Mouse (Mus musculus) small intestine, adult 2 months (tissue): ENCODE data around the gene Homez. TPM values are rescaled to one million over a fixed set of nuclear protein-coding genes. Genes with fewer than 3 reads are reported as not detected.
A peak's percentile ranks its signal among the peaks of the same experiment; 100 is the strongest.

Experiments
- H3K27ac ChIP-seq: fragments of 200-500 bp; 2 replicates; pipeline ENCODE4 v1.5.1; 2012; ENCODE audit warnings: low read depth, low read length, control low read depth, inconsistent platforms; ENCODE audit not compliant: insufficient read depth
- H3K27me3 ChIP-seq: fragments of 200-500 bp; 2 replicates; pipeline ENCODE4 v1.6.1; 2012; ENCODE audit warnings: mild to moderate bottlenecking, moderate library complexity, low read length, inconsistent platforms; ENCODE audit not compliant: control insufficient read depth, insufficient read depth
- H3K36me3 ChIP-seq: fragments of 200-500 bp; 2 replicates; pipeline ENCODE4 v1.6.1; 2012; ENCODE audit warnings: mild to moderate bottlenecking, low read length, control low read depth, inconsistent platforms; ENCODE audit not compliant: control insufficient read depth, insufficient read depth
- H3K4me1 ChIP-seq: fragments of 200-500 bp; 2 replicates; pipeline ENCODE4 v1.6.1; 2012; ENCODE audit warnings: low read length, inconsistent platforms, mixed read lengths; ENCODE audit not compliant: control insufficient read depth, insufficient read depth, insufficient read length
- H3K4me3 ChIP-seq: fragments of 200-500 bp; 2 replicates; pipeline ENCODE4 v1.5.1; 2012; ENCODE audit warnings: low read depth, mild to moderate bottlenecking, control low read depth, inconsistent platforms, low read length, moderate library complexity
- CTCF ChIP-seq: fragments of 200-500 bp; IDR thresholded peaks from 2 replicates; pipeline ENCODE4 v1.5.1; 2012; ENCODE audit warnings: low read depth, mild to moderate bottlenecking, control low read depth, inconsistent platforms, low read length, moderate library complexity, mixed read lengths; ENCODE audit not compliant: insufficient replicate concordance, insufficient read length; ENCODE audit errors: extremely low read depth
- POLR2A ChIP-seq: fragments of 200-500 bp; IDR thresholded peaks from 2 replicates; pipeline ENCODE4 v1.6.1; 2012; ENCODE audit warnings: low read depth, mild to moderate bottlenecking, control low read depth, inconsistent platforms, low read length, moderate library complexity
- WGBS: fragments of 180-500 bp; shearing (Covaris S2); methylation state at CpG from one replicate; pipeline ENCODE4 v1.1.7; 2018; 5-methylcytosine and 5-hydroxymethylcytosine counted together
- polyA plus RNA-seq: library from polyadenylated mRNA; depleted of rRNA; stranded (reverse); fragments of >200 nt; gene quantifications from 2 replicates; pipeline ENCODE4 v1.2.3, GENCODE M21; 2012

Gene Homez
- polyA plus RNA-seq, 1 experiment: 2.0 TPM

DNA sequence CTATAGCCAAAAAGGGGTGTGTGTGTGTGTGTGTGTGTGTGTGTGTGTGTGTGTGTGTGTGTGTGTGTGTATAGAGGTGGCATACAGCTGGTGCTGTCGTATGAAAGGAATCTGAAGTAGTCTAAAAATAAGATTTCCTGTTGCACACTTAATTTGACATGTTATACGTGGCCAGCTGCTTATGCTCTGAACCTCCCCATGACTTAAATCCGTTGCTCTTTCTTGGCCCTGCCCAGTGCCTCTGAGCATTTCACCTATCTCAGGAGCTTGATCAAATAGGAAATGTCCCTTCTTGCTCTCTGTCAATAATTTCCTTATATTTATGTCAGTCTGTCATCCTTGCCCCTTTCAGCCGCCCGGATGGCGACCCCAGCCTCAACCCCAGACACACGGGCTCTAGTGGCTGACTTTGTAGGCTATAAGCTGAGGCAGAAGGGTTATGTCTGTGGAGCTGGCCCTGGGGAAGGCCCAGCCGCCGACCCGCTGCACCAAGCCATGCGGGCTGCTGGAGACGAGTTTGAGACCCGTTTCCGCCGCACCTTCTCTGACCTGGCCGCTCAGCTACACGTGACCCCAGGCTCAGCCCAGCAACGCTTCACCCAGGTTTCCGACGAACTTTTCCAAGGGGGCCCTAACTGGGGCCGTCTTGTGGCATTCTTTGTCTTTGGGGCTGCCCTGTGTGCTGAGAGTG, 13.4 kb upstream of the Homez start:
- Histone ChIP-seq H3K4me1 (peaks cover 11% of the 10 kb centered on the region), H3K4me3 (peak overlapping the region; percentile 83), H3K27me3 (no peaks in the 10 kb centered on the region), H3K36me3 (peaks cover 7% of the 10 kb centered on the region; the same call in 1 of the 2 replicates), H3K27ac (peak overlapping the region; percentile 70)
- 32% methylated on average over 21 of the region's 21 CpGs for WGBS
- no peak for TF ChIP-seq CTCF
- 0 out of 2 replicates have a peak, but pooled peaks have one; percentile 7 for TF ChIP-seq POLR2A

DNA sequence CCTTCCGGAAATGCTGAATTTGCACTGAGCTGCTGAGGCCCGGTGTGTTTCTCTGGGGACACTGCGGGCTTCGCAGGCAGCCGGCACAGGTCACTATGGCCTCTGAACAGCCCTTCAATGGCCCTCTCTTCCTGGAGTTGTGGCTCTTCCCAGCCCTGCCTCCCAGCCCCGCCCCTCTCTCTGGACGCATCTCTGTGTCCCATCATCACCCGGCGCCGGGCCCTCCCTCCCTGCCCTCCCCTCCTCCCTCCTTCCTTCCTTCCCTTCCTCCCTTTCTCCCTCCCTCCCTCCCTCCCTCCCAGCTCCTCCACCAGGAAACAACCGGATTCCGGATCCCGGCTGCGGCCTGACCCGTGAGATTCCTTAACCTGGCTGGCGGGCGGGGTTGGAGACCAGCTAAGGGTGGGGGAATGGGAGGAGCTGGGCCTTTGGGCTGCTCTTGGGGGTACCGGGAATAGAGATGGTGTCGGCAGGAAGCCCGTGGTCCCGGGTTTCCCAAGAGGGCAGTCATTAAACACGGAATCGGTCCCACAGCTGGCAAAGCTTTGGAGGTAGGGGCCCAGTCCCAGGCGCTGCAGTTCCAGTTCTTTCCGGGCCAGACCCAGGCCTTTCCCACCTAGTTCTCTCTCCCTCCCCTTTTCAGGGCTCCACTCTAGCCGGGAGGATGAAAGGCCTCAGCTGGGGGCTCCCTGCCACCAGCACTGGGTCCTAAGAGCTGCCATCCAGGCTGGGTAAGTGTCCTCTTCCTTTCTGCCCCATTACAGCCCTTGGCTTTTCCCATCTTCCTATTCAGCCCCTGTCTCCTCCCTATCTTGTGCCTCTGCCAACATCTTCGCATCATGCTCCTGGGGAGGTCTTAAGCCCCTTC, 12.6 kb upstream of the Homez start, which contains the start of the genes Bcl2l2 and Gm20521:
TSS of gene Bcl2l2 (plus strand) at position 224 of the 868 bp plus-strand sequence.
TSS of gene Gm20521 (plus strand) at position 288 of the 868 bp plus-strand sequence.
- Histone ChIP-seq H3K27me3 (no peaks in the 10 kb centered on the region), H3K4me3 (peak within 1 kb of the TSS; percentile 83), H3K27ac (peak within 1 kb of the TSS; percentile 91), H3K36me3 (peaks cover 7% of the 10 kb centered on the region; the same call in 1 of the 2 replicates), H3K4me1 (peaks cover 11% of the 10 kb centered on the region)
- TF ChIP-seq CTCF (no peak), POLR2A (peak; percentile 98)
- 2% methylated on average over 27 of the region's 27 CpGs for WGBS

GRCm38 (mm10) chr14:54877048-54877715, 6.4 kb upstream of the Homez start, which contains the start of gene Ppp1r3e:
Ppp1r3e (minus strand) TSS chr14:54877550.
- peak within 1 kb of the TSS; percentile 60 for H3K27ac ChIP-seq
- under 1% methylated on average over 61 of the region's 61 CpGs for WGBS
- peaks cover 10% of the 10 kb centered on the region; the same call in 1 of the 2 replicates for H3K4me1 ChIP-seq
- no peaks in the 10 kb centered on the region for H3K36me3 ChIP-seq
- H3K4me3 ChIP-seq: peak within 1 kb of the TSS; percentile 78
- H3K27me3 ChIP-seq: no peaks in the 10 kb centered on the region
- TF ChIP-seq CTCF (no peak), POLR2A (no peak)

DNA sequence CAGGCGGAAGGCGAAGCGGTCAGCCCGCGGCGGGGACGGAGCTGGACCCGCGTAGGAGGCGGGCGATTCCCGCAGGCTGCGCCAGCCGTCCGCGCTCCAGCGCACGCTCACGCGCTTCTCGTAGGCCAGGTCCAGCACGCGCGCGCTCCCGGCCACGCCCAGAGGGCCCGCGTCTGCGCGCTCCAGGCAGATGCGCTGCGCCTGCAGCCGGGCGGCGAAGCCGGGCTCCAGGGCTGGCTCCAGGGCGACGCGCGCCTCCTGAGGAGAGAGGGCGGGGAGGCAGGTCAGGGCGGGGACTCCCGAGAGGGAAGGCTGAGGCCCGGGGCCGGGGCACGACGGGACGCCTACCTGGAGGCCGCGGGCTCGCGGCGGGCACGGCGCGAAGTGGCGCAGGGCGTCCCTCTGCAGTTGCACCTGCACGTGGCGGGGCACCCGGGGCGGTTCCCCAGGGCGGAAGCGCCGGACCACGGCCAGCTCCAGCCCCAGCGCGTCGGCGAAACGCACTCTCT, 5.8 kb upstream of the Homez start:
- H3K27ac ChIP-seq: peak overlapping the region; percentile 60
- TF ChIP-seq CTCF (no peak), POLR2A (no peak; the same call in 1 of the 2 replicates)
- H3K4me1 ChIP-seq: peaks cover 10% of the 10 kb centered on the region; the same call in 1 of the 2 replicates
- WGBS: under 1% methylated on average over 72 of the region's 72 CpGs
- no peaks in the 10 kb centered on the region for H3K27me3 ChIP-seq
- H3K36me3 ChIP-seq: no peaks in the 10 kb centered on the region
- H3K4me3 ChIP-seq: peak overlapping the region; percentile 78

DNA sequence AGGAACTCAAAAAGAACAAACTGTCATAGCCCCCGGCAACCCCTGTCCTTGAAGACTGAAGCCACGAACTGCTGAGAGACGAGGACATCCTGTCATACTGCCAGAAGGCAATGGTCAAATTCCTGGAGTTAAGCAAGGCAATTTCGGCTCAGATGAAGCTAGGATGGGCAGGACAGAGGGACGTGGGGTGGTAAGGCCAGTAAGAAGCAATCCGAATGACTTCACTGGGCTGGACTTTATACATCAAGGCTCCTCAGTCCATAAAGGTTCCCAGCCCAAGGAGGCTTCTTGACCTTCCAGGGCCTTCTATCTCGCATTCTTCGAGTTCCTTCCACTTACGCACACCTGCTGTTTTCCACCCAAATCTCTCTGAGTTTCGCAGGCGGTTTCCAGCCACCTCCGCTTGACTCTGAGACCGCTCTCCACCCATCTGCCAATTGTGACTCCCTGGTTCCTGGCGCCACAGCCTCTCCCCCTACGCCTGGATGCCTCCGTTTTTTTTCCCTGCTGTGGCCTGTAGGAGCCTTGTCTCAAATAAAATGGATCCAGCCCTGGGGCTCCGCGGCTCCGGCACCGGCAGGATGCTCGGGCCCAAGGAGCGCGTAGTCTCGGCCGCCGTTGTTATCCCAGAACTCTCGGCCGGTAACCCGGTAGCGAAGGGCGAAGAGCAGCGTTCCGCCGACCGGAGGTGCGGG, 5.2 kb upstream of the Homez start:
- Histone ChIP-seq H3K4me1 (peaks cover 10% of the 10 kb centered on the region; the same call in 1 of the 2 replicates), H3K36me3 (no peaks in the 10 kb centered on the region), H3K27ac (peak overlapping the region; percentile 38), H3K27me3 (no peaks in the 10 kb centered on the region), H3K4me3 (peak overlapping the region; percentile 78)
- TF ChIP-seq POLR2A (no peak), CTCF (0 out of 2 replicates have a peak, but pooled peaks have one; percentile 4)
- WGBS: 3% methylated on average over 36 of the region's 36 CpGs

- H3K27ac ChIP-seq: no peak overlapping the region
These were observed 3.4 kb upstream of the Homez start for GRCm38 (mm10) chr14:54874165-54874564.

More at GRCm38 (mm10) chr14:54874165-54874564, 3.4 kb upstream of the Homez start:
- WGBS: 72% methylated on average over 3 of the region's 3 CpGs
- no peak for TF ChIP-seq POLR2A
- TF ChIP-seq CTCF: no peak
- Histone ChIP-seq H3K27me3 (no peaks in the 10 kb centered on the region), H3K4me1 (peaks cover 10% of the 10 kb centered on the region; the same call in 1 of the 2 replicates), H3K4me3 (no peak overlapping the region), H3K36me3 (no peaks in the 10 kb centered on the region)
